Mouse (Mus musculus): Measurements from ENCODE around the gene Prss12. TPM values are rescaled to one million over a fixed set of nuclear protein-coding genes. Genes with fewer than 3 reads are reported as not detected.

Gene Prss12
- polyA plus RNA-seq, 1 experiment from 2014 or later: 27.9 TPM

- Histone ChIP-seq H3K4me2 (no peak overlapping the region), H3K36me3 (no peaks in the 10 kb centered on the region), H3K4me3 (no peak overlapping the region), H3K9ac (no peak overlapping the region), H3K27ac (no peak overlapping the region), H3K27me3 (no peaks in the 10 kb centered on the region), H3K4me1 (no peaks in the 10 kb centered on the region; the same call in 1 of the 2 replicates), H3K9me3 (no peaks in the 10 kb centered on the region)
- no peak for ATAC-seq (ENCODE audit: insufficient number of reproducible peaks, low FRiP score, low TSS enrichment, low read depth)
- WGBS: 78% methylated on average over 1 of the region's 1 CpGs
These were observed 9.1 kb upstream of the Prss12 start for GRCm38 (mm10) chr3:123437608-123438007.

DNA sequence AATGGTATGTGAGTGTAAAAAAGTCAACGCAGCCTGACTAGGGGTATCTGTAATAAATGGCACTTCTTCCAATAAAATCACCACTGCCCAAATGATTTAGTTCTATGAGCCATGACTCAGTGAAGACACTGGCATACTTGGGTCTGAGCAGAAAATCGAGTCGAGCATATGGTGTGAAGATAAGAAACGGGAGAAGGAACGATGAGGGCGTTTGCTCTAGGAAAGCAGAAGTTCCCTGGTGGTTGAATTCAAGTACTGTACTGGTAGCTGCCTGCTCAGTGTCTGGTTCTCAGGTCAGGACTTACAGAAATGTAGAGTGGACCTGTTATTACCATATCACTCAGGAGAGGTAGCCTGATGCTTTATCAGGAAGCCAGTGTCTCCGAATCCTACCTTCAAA lies 6.2 kb upstream of the Prss12 start:
- WGBS: 81% methylated on average over 7 of the region's 7 CpGs
- H3K4me1 ChIP-seq: no peaks in the 10 kb centered on the region; the same call in 1 of the 2 replicates
- H3K27ac ChIP-seq: no peak overlapping the region
- no peak for ATAC-seq (ENCODE audit: insufficient number of reproducible peaks, low FRiP score, low TSS enrichment, low read depth)
- H3K36me3 ChIP-seq: no peaks in the 10 kb centered on the region
- no peaks in the 10 kb centered on the region for H3K9me3 ChIP-seq
- peaks cover 8% of the 10 kb centered on the region; the same call in 1 of the 2 replicates for H3K27me3 ChIP-seq
- H3K4me2 ChIP-seq: no peak overlapping the region
- H3K4me3 ChIP-seq: no peak overlapping the region
- H3K9ac ChIP-seq: no peak overlapping the region

- ATAC-seq (ENCODE audit: insufficient number of reproducible peaks, low FRiP score, low TSS enrichment, low read depth): no peak
- no peak overlapping the region for H3K27ac ChIP-seq
- H3K36me3 ChIP-seq: no peaks in the 10 kb centered on the region
- 85% methylated on average over 1 of the region's 1 CpGs for WGBS
- H3K9me3 ChIP-seq: no peaks in the 10 kb centered on the region
- H3K4me3 ChIP-seq: no peak overlapping the region
- no peak overlapping the region for H3K4me2 ChIP-seq
- no peak overlapping the region for H3K9ac ChIP-seq
- peaks cover 25% of the 10 kb centered on the region for H3K27me3 ChIP-seq
- H3K4me1 ChIP-seq: peaks cover 15% of the 10 kb centered on the region
These were observed 2.2 kb upstream of the Prss12 start for GRCm38 (mm10) chr3:123444466-123444865.

DNA sequence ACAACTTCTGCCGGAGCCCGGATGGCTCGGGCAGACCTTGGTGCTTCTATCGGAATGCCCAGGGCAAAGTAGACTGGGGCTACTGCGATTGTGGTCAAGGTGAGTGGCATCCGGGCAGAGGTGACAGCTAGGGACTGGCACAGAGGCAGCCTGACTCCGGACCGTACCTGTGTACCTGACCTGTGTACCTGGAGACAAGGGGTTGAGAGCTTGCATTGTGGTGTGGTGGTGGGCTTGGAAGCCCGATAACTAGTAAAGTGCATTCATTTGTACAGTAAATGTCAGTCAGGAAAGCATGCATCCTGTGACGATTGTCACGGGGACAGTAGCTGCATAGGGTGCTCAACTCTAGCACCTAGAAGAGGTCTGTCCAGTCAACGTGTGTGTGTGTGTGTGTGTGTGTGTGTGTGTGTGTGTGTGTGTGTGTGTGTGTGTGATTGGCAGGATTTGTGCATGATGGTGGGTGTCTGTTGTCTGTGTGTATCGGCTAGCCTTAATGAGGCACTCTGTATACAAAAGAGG lies 886 bp downstream of the Prss12 start:
- ATAC-seq (ENCODE audit: insufficient number of reproducible peaks, low FRiP score, low TSS enrichment, low read depth): peak; percentile 41; the same call in 1 of the 2 replicates
- Histone ChIP-seq H3K4me3 (peak overlapping the region; percentile 61), H3K9me3 (no peaks in the 10 kb centered on the region), H3K4me1 (peaks cover 15% of the 10 kb centered on the region), H3K9ac (peak overlapping the region; percentile 56), H3K27ac (no peak overlapping the region), H3K27me3 (peaks cover 25% of the 10 kb centered on the region), H3K4me2 (peak overlapping the region; percentile 99), H3K36me3 (no peaks in the 10 kb centered on the region)
- 10% methylated on average over 13 of the region's 13 CpGs for WGBS

DNA sequence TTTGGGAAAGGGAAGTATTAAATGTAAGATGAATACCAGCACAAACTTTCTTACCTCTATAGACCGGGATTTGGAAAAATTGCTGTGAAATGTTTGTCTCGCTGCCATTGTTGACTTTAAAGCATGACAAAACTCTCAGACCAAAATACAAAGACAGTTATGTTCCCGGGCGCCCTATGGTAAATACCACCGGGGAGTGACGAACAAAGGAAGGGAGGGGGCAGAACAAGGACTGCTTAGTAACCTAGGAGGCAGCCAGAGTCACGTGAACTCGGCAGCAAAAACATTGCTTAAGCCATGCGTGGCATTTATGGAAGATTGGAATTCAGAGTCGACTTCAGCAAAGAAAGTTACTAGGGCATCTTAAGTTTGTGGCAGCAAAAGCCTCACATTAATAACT lies 1.4 kb downstream of the Prss12 start:
- Histone ChIP-seq H3K9me3 (no peaks in the 10 kb centered on the region), H3K27me3 (peaks cover 25% of the 10 kb centered on the region), H3K36me3 (no peaks in the 10 kb centered on the region), H3K27ac (no peak overlapping the region), H3K4me3 (peak overlapping the region; percentile 61), H3K9ac (no peak overlapping the region), H3K4me2 (peak overlapping the region; percentile 99), H3K4me1 (peaks cover 15% of the 10 kb centered on the region)
- no peak for ATAC-seq (ENCODE audit: insufficient number of reproducible peaks, low FRiP score, low TSS enrichment, low read depth)
- 16% methylated on average over 10 of the region's 10 CpGs for WGBS

DNA sequence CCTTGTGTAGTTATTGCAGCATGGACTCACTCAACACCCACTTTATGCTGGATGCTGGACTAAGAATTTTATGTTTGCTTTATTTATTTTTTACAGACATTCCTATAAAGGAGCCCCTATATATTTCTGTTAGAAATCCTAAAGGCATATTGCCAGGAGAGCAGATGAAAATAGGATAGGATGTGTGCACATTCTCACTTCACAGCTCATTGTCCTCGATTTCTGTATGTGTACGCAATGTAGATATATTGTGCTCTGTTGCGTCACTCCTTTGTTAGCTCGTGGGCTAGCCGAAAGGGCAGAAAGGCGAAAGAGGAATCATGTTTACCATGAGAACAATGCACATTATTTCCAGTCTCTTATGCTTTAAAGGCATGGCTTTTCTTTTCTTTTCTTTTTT lies 3.4 kb downstream of the Prss12 start:
- no peak for ATAC-seq (ENCODE audit: insufficient number of reproducible peaks, low FRiP score, low TSS enrichment, low read depth)
- Histone ChIP-seq H3K9ac (no peak overlapping the region), H3K36me3 (no peaks in the 10 kb centered on the region), H3K27ac (no peak overlapping the region), H3K9me3 (no peaks in the 10 kb centered on the region), H3K4me1 (peaks cover 15% of the 10 kb centered on the region), H3K4me2 (no peak overlapping the region), H3K27me3 (peaks cover 20% of the 10 kb centered on the region), H3K4me3 (no peak overlapping the region)
- WGBS: 75% methylated on average over 6 of the region's 6 CpGs

DNA sequence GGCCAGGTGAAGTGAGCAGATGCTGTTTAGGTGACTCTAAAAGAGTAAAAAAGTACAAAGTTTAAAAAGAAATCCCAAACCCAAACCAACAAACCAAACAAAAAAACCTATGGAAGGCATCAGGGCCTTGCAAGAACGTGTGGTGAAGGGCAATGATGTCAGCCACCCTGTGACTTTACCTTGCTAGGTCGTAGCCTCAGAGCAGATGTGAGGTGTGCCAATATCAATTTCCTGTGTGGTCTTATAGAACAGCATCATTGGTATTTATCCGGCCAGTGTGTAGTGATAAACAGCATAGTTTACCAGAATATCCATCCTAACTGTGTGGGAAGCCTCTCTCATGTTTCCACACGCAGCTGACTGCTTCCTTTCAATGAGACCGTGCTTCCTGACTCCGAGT lies 6.2 kb downstream of the Prss12 start:
- 71% methylated on average over 6 of the region's 6 CpGs for WGBS
- ATAC-seq (ENCODE audit: insufficient number of reproducible peaks, low FRiP score, low TSS enrichment, low read depth): no peak
- Histone ChIP-seq H3K4me3 (no peak overlapping the region), H3K4me1 (no peaks in the 10 kb centered on the region), H3K9ac (no peak overlapping the region), H3K36me3 (no peaks in the 10 kb centered on the region), H3K27ac (no peak overlapping the region), H3K4me2 (no peak overlapping the region), H3K27me3 (no peaks in the 10 kb centered on the region), H3K9me3 (no peaks in the 10 kb centered on the region)

DNA sequence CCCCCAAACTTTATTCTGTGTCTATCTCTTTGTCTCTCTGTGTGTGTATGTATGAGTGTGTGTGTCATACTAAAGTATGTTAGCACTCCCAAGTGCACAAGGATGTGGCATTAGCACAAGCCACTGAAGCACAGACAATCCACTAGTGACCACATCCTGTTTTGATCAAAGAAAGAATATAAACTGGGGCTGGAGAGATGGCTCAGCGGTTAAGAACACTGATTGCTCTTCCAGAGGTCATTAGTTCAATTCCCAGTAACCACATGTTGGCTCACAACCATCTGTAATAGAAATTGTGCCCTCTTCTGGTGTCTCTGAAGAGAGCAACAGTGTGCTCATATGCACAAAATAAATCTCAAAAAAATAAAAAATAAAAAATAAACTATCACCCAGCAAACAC lies 12.8 kb downstream of the Prss12 start:
- no peak overlapping the region for H3K4me2 ChIP-seq
- peaks cover 4% of the 10 kb centered on the region; the same call in 1 of the 2 replicates for H3K4me1 ChIP-seq
- H3K36me3 ChIP-seq: no peaks in the 10 kb centered on the region
- no peaks in the 10 kb centered on the region for H3K27me3 ChIP-seq
- no peak overlapping the region for H3K9ac ChIP-seq
- H3K27ac ChIP-seq: no peak overlapping the region
- no peaks in the 10 kb centered on the region for H3K9me3 ChIP-seq
- no peak for ATAC-seq (ENCODE audit: insufficient number of reproducible peaks, low FRiP score, low TSS enrichment, low read depth)
- WGBS: 29% methylated on average over 1 of the region's 1 CpGs
- H3K4me3 ChIP-seq: no peak overlapping the region

DNA sequence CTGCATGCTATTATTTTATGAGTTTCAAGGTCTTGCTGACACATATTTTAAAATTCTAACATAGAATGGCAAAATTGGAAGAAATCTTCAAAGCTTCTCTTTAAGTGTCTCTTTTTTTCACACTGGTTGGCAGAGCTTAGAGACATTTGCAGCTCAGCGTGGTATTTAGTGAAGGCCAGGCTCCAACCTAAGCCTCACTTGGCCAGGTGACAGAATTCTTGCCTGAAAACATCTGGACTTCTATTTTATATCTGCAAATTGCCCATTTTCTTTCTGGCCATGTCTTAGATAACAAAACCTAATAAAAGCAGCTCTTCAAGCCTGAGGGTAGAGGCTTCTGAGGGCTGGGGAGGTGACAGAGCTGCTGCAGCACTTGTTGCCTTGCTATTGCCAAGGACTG lies 13.7 kb downstream of the Prss12 start:
- H3K4me3 ChIP-seq: no peak overlapping the region
- H3K27me3 ChIP-seq: no peaks in the 10 kb centered on the region
- ATAC-seq (ENCODE audit: insufficient number of reproducible peaks, low FRiP score, low TSS enrichment, low read depth): no peak
- 28% methylated on average over 1 of the region's 1 CpGs for whole genome bisulfite sequencing
- H3K9ac ChIP-seq: no peak overlapping the region
- no peak overlapping the region for H3K4me2 ChIP-seq
- H3K27ac ChIP-seq: no peak overlapping the region
- no peaks in the 10 kb centered on the region for H3K9me3 ChIP-seq
- H3K36me3 ChIP-seq: no peaks in the 10 kb centered on the region
- peaks cover 4% of the 10 kb centered on the region; the same call in 1 of the 2 replicates for H3K4me1 ChIP-seq

DNA sequence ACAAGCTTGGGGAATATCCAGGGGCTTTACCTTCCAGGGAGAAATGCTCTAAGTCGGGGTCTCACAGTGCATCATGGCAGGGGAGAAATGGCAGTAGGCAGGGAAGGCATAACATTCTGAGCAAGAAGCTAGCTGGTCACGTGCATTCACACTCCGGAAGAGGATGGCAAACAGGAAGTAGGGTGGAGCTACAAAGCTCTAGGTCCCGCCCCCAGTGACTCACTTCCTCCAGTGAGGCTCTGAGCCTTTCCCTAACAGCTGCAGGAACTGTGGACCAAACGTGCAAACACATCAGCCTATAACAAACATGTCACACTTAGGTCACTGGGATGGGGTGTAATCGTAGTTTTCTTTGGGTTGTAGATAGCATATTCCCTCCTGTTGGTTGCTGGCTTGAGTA lies 15.6 kb downstream of the Prss12 start:
- H3K9ac ChIP-seq: no peak overlapping the region
- peaks cover 4% of the 10 kb centered on the region; the same call in 1 of the 2 replicates for H3K4me1 ChIP-seq
- no peak overlapping the region for H3K4me3 ChIP-seq
- no peaks in the 10 kb centered on the region for H3K36me3 ChIP-seq
- no peak for ATAC-seq (ENCODE audit: insufficient number of reproducible peaks, low FRiP score, low TSS enrichment, low read depth)
- H3K4me2 ChIP-seq: no peak overlapping the region
- no peak overlapping the region for H3K27ac ChIP-seq
- 78% methylated on average over 6 of the region's 6 CpGs for WGBS
- no peaks in the 10 kb centered on the region for H3K27me3 ChIP-seq
- no peaks in the 10 kb centered on the region for H3K9me3 ChIP-seq

- Histone ChIP-seq H3K9ac (no peak overlapping the region), H3K27ac (peak overlapping the region; percentile 44), H3K36me3 (no peaks in the 10 kb centered on the region), H3K27me3 (no peaks in the 10 kb centered on the region), H3K4me3 (no peak overlapping the region), H3K4me1 (0 out of 2 replicates have a peak, but pooled peaks cover 3% of the 10 kb centered on the region), H3K9me3 (no peaks in the 10 kb centered on the region), H3K4me2 (no peak overlapping the region)
- no peak for ATAC-seq (ENCODE audit: insufficient number of reproducible peaks, low FRiP score, low TSS enrichment, low read depth)
- WGBS: 23% methylated on average over 3 of the region's 3 CpGs
These were observed 30.1 kb downstream of the Prss12 start for GRCm38 (mm10) chr3:123476833-123477232.

DNA sequence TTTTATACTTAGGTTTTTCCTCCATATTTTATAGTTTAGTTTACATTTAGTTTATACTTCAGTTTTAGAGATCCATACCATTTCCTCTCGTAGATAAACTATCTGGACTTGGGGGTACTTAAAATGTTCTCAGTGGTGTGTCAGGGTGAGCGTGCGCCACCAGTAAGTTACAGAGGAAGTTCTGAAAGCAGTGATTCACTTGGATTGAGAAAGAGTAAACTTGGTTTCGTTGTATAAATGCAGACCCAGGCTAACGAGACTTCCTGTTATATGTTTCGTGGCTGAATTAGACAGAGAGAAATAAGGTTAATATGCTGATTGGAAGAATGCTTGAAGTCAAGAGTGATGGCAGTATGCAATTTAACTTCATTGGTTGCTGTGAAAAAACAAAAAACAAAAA lies 34.6 kb downstream of the Prss12 start:
- Histone ChIP-seq H3K4me2 (no peak overlapping the region), H3K36me3 (no peaks in the 10 kb centered on the region), H3K4me3 (no peak overlapping the region), H3K9ac (no peak overlapping the region), H3K4me1 (0 out of 2 replicates have a peak, but pooled peaks cover 3% of the 10 kb centered on the region), H3K27ac (no peak overlapping the region), H3K27me3 (no peaks in the 10 kb centered on the region), H3K9me3 (no peaks in the 10 kb centered on the region)
- 67% methylated on average over 6 of the region's 6 CpGs for WGBS
- ATAC-seq (ENCODE audit: insufficient number of reproducible peaks, low FRiP score, low TSS enrichment, low read depth): no peak

DNA sequence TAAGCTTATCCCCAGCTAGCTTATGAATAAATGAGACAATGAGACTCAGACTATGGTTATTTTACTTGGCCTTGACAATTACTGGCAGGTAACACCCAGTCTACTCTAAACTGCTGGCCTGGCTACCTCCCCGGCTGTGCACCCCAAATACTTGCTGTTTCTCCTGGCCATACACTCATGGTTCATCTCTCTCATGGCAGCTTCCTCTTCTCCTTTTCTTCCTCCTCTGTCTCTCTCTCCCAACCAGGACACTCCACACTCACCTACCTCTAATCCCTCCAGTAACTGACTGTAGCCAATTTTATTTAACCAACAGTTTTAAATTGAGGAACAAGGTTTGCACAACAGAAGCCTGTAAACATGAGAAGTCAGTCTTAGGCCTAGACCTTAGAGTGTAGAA lies 45.1 kb downstream of the Prss12 start:
- Histone ChIP-seq H3K4me2 (no peak overlapping the region), H3K27ac (no peak overlapping the region)

More for the DNA sequence above, 45.1 kb downstream of the Prss12 start:
- ATAC-seq (ENCODE audit: insufficient number of reproducible peaks, low FRiP score, low TSS enrichment, low read depth): no peak
- H3K27me3 ChIP-seq: no peaks in the 10 kb centered on the region
- no peak overlapping the region for H3K4me3 ChIP-seq
- H3K36me3 ChIP-seq: no peaks in the 10 kb centered on the region
- no peaks in the 10 kb centered on the region for H3K4me1 ChIP-seq
- no peaks in the 10 kb centered on the region for H3K9me3 ChIP-seq
- WGBS: 92% methylated on average over 1 of the region's 1 CpGs
- H3K9ac ChIP-seq: no peak overlapping the region

Data from limb, embryonic 15.5 days (tissue).